Comparison of ENCODE assay signal across 21 mouse cellular contexts in the genomic region with DNA sequence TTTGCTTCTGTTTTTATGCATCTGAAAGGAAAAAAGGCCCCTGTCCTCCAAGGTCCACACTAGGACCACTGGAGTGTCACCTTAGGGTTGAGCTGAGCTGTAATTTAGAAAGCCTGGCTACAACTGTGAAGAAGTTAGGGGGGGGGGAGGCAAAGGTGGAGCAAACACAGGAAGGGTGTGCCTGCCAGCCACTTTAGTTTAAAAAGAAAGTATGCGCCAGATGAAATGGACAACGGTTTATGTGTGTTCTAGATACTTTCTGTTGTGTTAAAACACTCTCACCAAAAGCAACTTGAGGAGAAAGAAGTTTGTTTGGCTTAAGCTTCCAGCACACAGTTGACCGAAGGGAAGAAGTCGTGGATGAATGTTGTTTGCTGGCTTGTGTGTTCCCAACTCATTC. TPM values are rescaled to one million over a fixed set of nuclear protein-coding genes. Genes with fewer than 3 reads are reported as not detected.
DNase-seq lines count a peak whose midpoint lies in the region; ATAC-seq and TF ChIP-seq lines count a peak whose summit lies in the region.
"Had no signal": no experiment of that assay in that cellular context is flagged by ENCODE, and none has a peak within 500 bp of the region (broad histone marks: within the 10 kb centered on the region; RNA-seq: fewer than 3 reads in every experiment).

No protein-coding gene starts in this region.

- no peak overlapping the region for H3K4me2 ChIP-seq in liver, postnatal 0 days (ENCODE audit: low read depth, low read length)
- H3K4me2 ChIP-seq: forebrain, embryonic 13.5 days; heart, embryonic 12.5 days; hindbrain, embryonic 14.5 days had no signal

- H3K9ac ChIP-seq in liver, postnatal 0 days (replicated peaks): no peak overlapping the region
- H3K9ac ChIP-seq: forebrain, embryonic 13.5 days; forebrain, postnatal 0 days; heart, embryonic 12.5 days; hindbrain, embryonic 14.5 days had no signal

- H3K4me1 ChIP-seq in E14TG2a.4 (replicated peaks; ENCODE audit: low read depth, low read length): peaks cover 66% of the 10 kb centered on the region
- no peaks in the 10 kb centered on the region for H3K4me1 ChIP-seq in liver, postnatal 0 days (ENCODE audit: insufficient read depth)
- H3K4me1 ChIP-seq: embryonic facial prominence, embryonic 10.5 days; hindbrain, embryonic 10.5 days had no signal

- H3K4me3 ChIP-seq in E14TG2a.4 (replicated peaks; ENCODE audit: low read length): peak overlapping the region; percentile 51
- no peak overlapping the region for H3K4me3 ChIP-seq in liver, postnatal 0 days (ENCODE audit: low read depth, low read length)
- H3K4me3 ChIP-seq: embryonic facial prominence, embryonic 10.5 days; forebrain, embryonic 13.5 days; heart, adult 2 months; heart, embryonic 12.5 days; hindbrain, embryonic 10.5 days had no signal

- H3K27me3 ChIP-seq in E14TG2a.4 (ENCODE audit: insufficient read depth, low read length): no peaks in the 10 kb centered on the region
- no peaks in the 10 kb centered on the region for H3K27me3 ChIP-seq in liver, postnatal 0 days (ENCODE audit: insufficient read depth, low read length)
- H3K27me3 ChIP-seq: forebrain, embryonic 13.5 days; heart, embryonic 12.5 days; Patski had no signal

- TF ChIP-seq EP300 in liver, postnatal 0 days (IDR thresholded peaks at IDR 0.05; ENCODE audit: low read depth): no peak

- no peak overlapping the region for H3K27ac ChIP-seq in liver, postnatal 0 days (ENCODE audit: low read depth)
- H3K27ac ChIP-seq: embryonic facial prominence, embryonic 10.5 days; forebrain, embryonic 13.5 days; heart, adult 2 months; hindbrain, embryonic 10.5 days; hindbrain, embryonic 14.5 days had no signal

- 76% methylated on average over 4 of the region's 4 CpGs for WGBS in liver, postnatal 0 days (ENCODE audit: insufficient replicate concordance)

- ATAC-seq in CD4-positive, CD25-positive, alpha-beta regulatory T cell, adult 4 months: peak; percentile 29
- ATAC-seq in inflammation-experienced regulatory T-cells, adult 6 months: peak; percentile 30
- no peak for ATAC-seq in liver, postnatal 0 days
- ATAC-seq: forebrain, embryonic 13.5 days; forebrain, postnatal 0 days; Patski had no signal

- no peak for TF ChIP-seq CTCF in E14TG2a.4 (conservative IDR thresholded peaks at IDR 0.05; ENCODE audit: low read length)
- no peak for TF ChIP-seq CTCF in liver, postnatal 0 days (IDR thresholded peaks at IDR 0.05; ENCODE audit: low read depth)

- H3K9me3 ChIP-seq in E14TG2a.4 (ENCODE audit: low read length): no peaks in the 10 kb centered on the region
- H3K9me3 ChIP-seq in liver, postnatal 0 days (ENCODE audit: low read length): no peaks in the 10 kb centered on the region
- H3K9me3 ChIP-seq: embryonic facial prominence, embryonic 10.5 days; forebrain, embryonic 13.5 days; heart, embryonic 12.5 days; hindbrain, embryonic 10.5 days had no signal

- no peaks in the 10 kb centered on the region for H3K36me3 ChIP-seq in E14TG2a.4 (ENCODE audit: insufficient read depth, low read length)
- H3K36me3 ChIP-seq in liver, postnatal 0 days (replicated peaks; ENCODE audit: insufficient read depth, low read length): no peaks in the 10 kb centered on the region
- H3K36me3 ChIP-seq: embryonic facial prominence, embryonic 10.5 days; heart, embryonic 12.5 days; hindbrain, embryonic 10.5 days had no signal

- peak; percentile 78 for DNase-seq in R1 (ENCODE audit: low read depth, low spot score)
- no peak for DNase-seq in liver, postnatal 0 days
- DNase-seq in urinary bladder, postnatal 25 days (ENCODE audit: low spot score): no peak
- no peak for DNase-seq in left cerebral cortex, adult 9 months (ENCODE audit: low spot score in 2 of 2)
- DNase-seq: adrenal gland, adult 2 months; adrenal gland, postnatal 25 days; cerebellum, adult 18-20 months; cerebellum, adult 9-11 months; forebrain, postnatal 0 days; gastrocnemius, postnatal 14 days; heart, adult 2 months; kidney, adult 18-20 months had no signal

RNA-seq across cellular contexts. Expression of a gene that starts 30.6 kb away (rescaled TPM):
- polyA plus RNA-seq in CD4-positive, CD25-positive, alpha-beta regulatory T cell, adult 4 months (2017; shearing (Covaris generic)): 1,000 to 10,000 TPM; 1,486 to 1,582 TPM
- polyA plus RNA-seq in inflammation-experienced regulatory T-cells, adult 6 months (2017; shearing (Covaris generic)): 1,000 to 10,000 TPM; 1,209 to 2,935 (median 1,492) TPM
- 651 and 676 TPM in 2 replicates for polyA plus RNA-seq in liver, postnatal 0 days (2015; fragmentation: Nextera tagmentation; extraction: Ambion mirVana)

RNA-seq across cellular contexts. Expression of a gene that starts 33.8 kb away (rescaled TPM):
- 1 to 10 TPM; 5.0 to 6.0 TPM for polyA plus RNA-seq in CD4-positive, CD25-positive, alpha-beta regulatory T cell, adult 4 months (2017; shearing (Covaris generic))
- polyA plus RNA-seq in inflammation-experienced regulatory T-cells, adult 6 months (2017; shearing (Covaris generic)): 1 to 10 TPM; 4.5 to 6.1 (median 5.6) TPM
- polyA plus RNA-seq in liver, postnatal 0 days (2015; fragmentation: Nextera tagmentation; extraction: Ambion mirVana): 6.4 and 6.9 TPM in 2 replicates
